Mouse (Mus musculus) CH12.LX (cell line): Measurements from ENCODE around the gene Stmn1. TPM values are rescaled to one million over a fixed set of nuclear protein-coding genes. Genes with fewer than 3 reads are reported as not detected.

Experiments
- DNase-seq: peaks from one replicate; pipeline ENCODE4 v3.0.0-alpha.2; 2013; ENCODE audit errors: extremely low read depth
- H3K27ac ChIP-seq: 2 replicates; pipeline ENCODE4 v1.5.1; 2012; ENCODE audit warnings: low read depth, mild to moderate bottlenecking, control low read depth, moderate library complexity; ENCODE audit not compliant: insufficient read depth
- H3K27me3 ChIP-seq: replicated peaks from 2 replicates; pipeline ENCODE3; 2012; ENCODE audit warnings: inconsistent platforms
- H3K36me3 ChIP-seq, 2 experiments: replicated peaks in 1 of 2; 2 replicates each; pipeline versions ENCODE3 to v1.6.1; 2012; ENCODE audit warnings: inconsistent platforms in 1 of 2, low read length in 1 of 2, mild to moderate bottlenecking in 1 of 2, mixed read lengths in 1 of 2, moderate library complexity in 1 of 2; ENCODE audit not compliant: control insufficient read depth in 1 of 2, insufficient read depth in 1 of 2
- H3K4me1 ChIP-seq, 2 experiments: 2 replicates each; pipeline ENCODE4 v1.6.1; 2012; ENCODE audit warnings: inconsistent platforms in 1 of 2, moderate library complexity in 1 of 2; ENCODE audit not compliant: insufficient read depth in 2 of 2, control insufficient read depth in 1 of 2
- H3K4me2 ChIP-seq: 2 replicates; pipeline ENCODE4 v1.6.1; 2012; ENCODE audit warnings: low read depth, mild to moderate bottlenecking, control low read depth; ENCODE audit not compliant: poor library complexity, insufficient read depth, severe bottlenecking
- H3K4me3 ChIP-seq, 3 experiments: fragments of 150-350 bp in 1 of 3; sonication (generic) in 1 of 3; replicated peaks in 1 of 3; 2 replicates each; pipeline versions ENCODE3 to v1.5.1; 2011 to 2012; ENCODE audit warnings: low read depth in 2 of 3, low read length in 2 of 3, mild to moderate bottlenecking in 2 of 3, moderate library complexity in 2 of 3, control low read depth in 1 of 3, improper control_type of control experiment in 1 of 3, inconsistent platforms in 1 of 3, mixed read lengths in 1 of 3; ENCODE audit not compliant: poor library complexity in 1 of 3
- H3K79me2 ChIP-seq: replicated peaks from 2 replicates; pipeline ENCODE4 v1.6.1; 2012; ENCODE audit warnings: mild to moderate bottlenecking, moderate library complexity; ENCODE audit not compliant: control insufficient read depth, poor library complexity, insufficient read depth, severe bottlenecking; ENCODE audit errors: extremely low read depth
- H3K9ac ChIP-seq: 2 replicates; pipeline ENCODE4 v1.6.1; 2012; ENCODE audit warnings: low read depth, mild to moderate bottlenecking, control low read depth, moderate library complexity; ENCODE audit not compliant: insufficient read depth
- H3K9me3 ChIP-seq: replicated peaks from 2 replicates; pipeline ENCODE3; 2012; ENCODE audit warnings: low read length, inconsistent platforms, mixed read lengths
- CTCF ChIP-seq, 2 experiments: IDR thresholded peaks in 1 of 2; conservative IDR thresholded peaks in 1 of 2; 2 replicates each; pipeline ENCODE4 v1.5.1; 2011 to 2012; ENCODE audit warnings: low read depth in 2 of 2, low read length in 2 of 2, improper control_type of control experiment in 1 of 2, inconsistent platforms in 1 of 2, mild to moderate bottlenecking in 1 of 2, moderate library complexity in 1 of 2
- E2F4 ChIP-seq: IDR thresholded peaks from 2 replicates; pipeline ENCODE4 v1.6.1; 2011; ENCODE audit warnings: low read depth, low read length, improper control_type of control experiment; ENCODE audit not compliant: insufficient replicate concordance
- ETS1 ChIP-seq: conservative IDR thresholded peaks from 2 replicates; pipeline ENCODE4 v1.6.1; 2012; ENCODE audit warnings: low read depth, mild to moderate bottlenecking, inconsistent platforms, low read length, improper control_type of control experiment, moderate library complexity
- GABPA ChIP-seq: IDR thresholded peaks from 2 replicates; pipeline ENCODE4 v1.6.1; 2012; ENCODE audit warnings: low read depth, low read length, improper control_type of control experiment, inconsistent platforms; ENCODE audit not compliant: insufficient replicate concordance
- KAT2A ChIP-seq: IDR thresholded peaks from 2 replicates; pipeline ENCODE4 v1.6.1; 2012; ENCODE audit warnings: low read length, improper control_type of control experiment, inconsistent platforms; ENCODE audit not compliant: insufficient replicate concordance
- NELFE ChIP-seq: IDR thresholded peaks from 2 replicates; pipeline ENCODE4 v1.6.1; 2011; ENCODE audit warnings: low read depth, low read length, improper control_type of control experiment
- NRF1 ChIP-seq: IDR thresholded peaks from 2 replicates; pipeline ENCODE4 v1.6.1; 2014; ENCODE audit warnings: low read depth, mild to moderate bottlenecking, inconsistent platforms, low read length, improper control_type of control experiment, moderate library complexity
- PAX5 ChIP-seq: IDR thresholded peaks from 2 replicates; pipeline ENCODE4 v1.6.1; 2012; ENCODE audit warnings: low read length, inconsistent platforms, mixed read lengths
- POLR2A ChIP-seq: IDR thresholded peaks from 2 replicates; pipeline ENCODE4 v1.6.1; 2011; ENCODE audit warnings: low read depth, mild to moderate bottlenecking, improper control_type of control experiment, low read length
- POLR2AphosphoS2 ChIP-seq: IDR thresholded peaks from 2 replicates; pipeline ENCODE4 v1.6.1; 2011; ENCODE audit warnings: low read depth, low read length, improper control_type of control experiment
- TBP ChIP-seq: conservative IDR thresholded peaks from 2 replicates; pipeline ENCODE4 v1.6.1; 2011; ENCODE audit warnings: low read depth, low read length, improper control_type of control experiment
- TCF12 ChIP-seq: IDR thresholded peaks from 2 replicates; pipeline ENCODE4 v1.6.1; 2014; ENCODE audit warnings: low read depth, mild to moderate bottlenecking, inconsistent platforms, low read length, improper control_type of control experiment
- UBTF ChIP-seq: IDR thresholded peaks from 2 replicates; pipeline ENCODE4 v1.6.1; 2012; ENCODE audit warnings: low read depth, mild to moderate bottlenecking, inconsistent platforms, low read length, improper control_type of control experiment, moderate library complexity
- ZNF384 ChIP-seq: IDR thresholded peaks from 2 replicates; pipeline ENCODE4 v1.6.1; 2012; ENCODE audit warnings: low read depth, low read length, improper control_type of control experiment, inconsistent platforms
- dilution Hi-C: fragments of 300-500 bp; cut with MboI; formaldehyde crosslinking; loops from 2 replicates; pipeline ENCODE4 v1.14.3; 2020; ENCODE audit warnings: low sequenced_read_pairs; ENCODE audit not compliant: extremely low pct_unique_long_range_greater_than_20kb, extremely low pct_ligation_motif_present
- in situ Hi-C: fragments of 300-500 bp; cut with MboI; formaldehyde crosslinking; loops from 3 replicates; pipeline ENCODE4 v1.14.3; 2019; ENCODE audit warnings: low sequenced_read_pairs, low pct_ligation_motif_present, low pct_unique_long_range_greater_than_20kb, mixed read lengths
- polyA plus RNA-seq: library from polyadenylated mRNA; unstranded; fragments of >175 nt; gene quantifications from 2 replicates; pipeline ENCODE4 v1.2.1, GENCODE M21; 2012; ENCODE audit warnings: low read depth; ENCODE audit not compliant: insufficient read length
- total RNA-seq, 2 experiments: library from RNA; depleted of rRNA; stranded (reverse); fragments of 300-350 nt in 1 of 2; fragments of >200 nt in 1 of 2; gene quantifications; 2 replicates each; pipeline ENCODE4 v1.2.3; 2012 to 2014

Gene Stmn1
- total and polyA plus RNA-seq, 3 experiments = 31.2 to 39.4 (median 34.7) TPM

- in situ Hi-C loops = no loop called here
- Histone ChIP-seq H3K9ac (no peak overlapping the region), H3K9me3 (no peaks in the 10 kb centered on the region), H3K4me1 (peaks cover 0 to 16% of the 10 kb centered on the region in 2 experiments; a peak in 2 of 4 replicates), H3K4me2 (no peak overlapping the region), H3K79me2 (peaks cover 21% of the 10 kb centered on the region; the same call in 1 of the 2 replicates), H3K27ac (no peak overlapping the region), H3K36me3 (peaks cover 21 to 64% of the 10 kb centered on the region in 2 experiments), H3K27me3 (no peaks in the 10 kb centered on the region), H3K4me3 (no peak overlapping the region)
- no peak for DNase-seq
- dilution Hi-C loops = no loop called here
- no peak for TF ChIP-seq UBTF
- TF ChIP-seq PAX5 = no peak
- no peak for TF ChIP-seq E2F4
- no peak for TF ChIP-seq NELFE
- no peak for TF ChIP-seq ETS1
- TF ChIP-seq ZNF384 = no peak
- TF ChIP-seq TCF12 = no peak
- no peak for TF ChIP-seq KAT2A
- TF ChIP-seq GABPA = no peak
- TF ChIP-seq POLR2A = no peak
- no peak for TF ChIP-seq TBP
- no peak for TF ChIP-seq NRF1
- no peak for TF ChIP-seq POLR2AphosphoS2
- TF ChIP-seq CTCF (conservative IDR thresholded peaks at IDR 0.05 in 1 of 2, IDR thresholded peaks at IDR 0.05 in 1 of 2; ENCODE audit: low read depth in 2 of 2, low read length in 2 of 2) = no peak
Measured at GRCm38 (mm10) chr4:134519281-134519680, 51.2 kb downstream of the Stmn1 start.

Other genes with a start within 250 kb of the Stmn1 start
- not detected in 2 replicates for gene Catsper4, start 240.9 kb upstream of the Stmn1 start, total RNA-seq (2012; rRNA removed)
- gene Catsper4, start 240.9 kb upstream of the Stmn1 start, total RNA-seq (2014; rRNA removed) = not detected in 2 replicates
- gene Catsper4, start 240.9 kb upstream of the Stmn1 start, polyA plus RNA-seq = not detected in 2 replicates
- 0.08 and 0.13 TPM in 2 replicates for gene Cnksr1, start 229.9 kb upstream of the Stmn1 start, total RNA-seq (2012; rRNA removed)
- gene Cnksr1, start 229.9 kb upstream of the Stmn1 start, total RNA-seq (2014; rRNA removed) = not detected in 2 replicates
- 0.16 TPM in 1 of 2 replicates, not detected in the other for gene Cnksr1, start 229.9 kb upstream of the Stmn1 start, polyA plus RNA-seq
- gene E130218I03Rik, start 224.7 kb upstream of the Stmn1 start, total RNA-seq (2012; rRNA removed) = 2.9 TPM in 2 replicates
- 0.43 TPM in 1 of 2 replicates, not detected in the other for gene E130218I03Rik, start 224.7 kb upstream of the Stmn1 start, total RNA-seq (2014; rRNA removed)
- 1.6 and 2.5 TPM in 2 replicates for gene E130218I03Rik, start 224.7 kb upstream of the Stmn1 start, polyA plus RNA-seq
- 29.1 and 32.3 TPM in 2 replicates for gene Zfp593, start 222.7 kb upstream of the Stmn1 start, total RNA-seq (2012; rRNA removed)
- gene Zfp593, start 222.7 kb upstream of the Stmn1 start, total RNA-seq (2014; rRNA removed) = 31.2 and 34.7 TPM in 2 replicates
- 27.9 and 28.9 TPM in 2 replicates for gene Zfp593, start 222.7 kb upstream of the Stmn1 start, polyA plus RNA-seq
- gene Gm30191, start 221.4 kb upstream of the Stmn1 start, total RNA-seq (2012; rRNA removed) = not detected in 2 replicates
- not detected in 2 replicates for gene Gm30191, start 221.4 kb upstream of the Stmn1 start, total RNA-seq (2014; rRNA removed)
- gene Gm30191, start 221.4 kb upstream of the Stmn1 start, polyA plus RNA-seq = not detected in 2 replicates
- gene Grrp1, start 214.2 kb upstream of the Stmn1 start, total RNA-seq (2012; rRNA removed) = not detected in 2 replicates
- gene Grrp1, start 214.2 kb upstream of the Stmn1 start, total RNA-seq (2014; rRNA removed) = not detected in 2 replicates
- gene Grrp1, start 214.2 kb upstream of the Stmn1 start, polyA plus RNA-seq = not detected in 2 replicates
- gene Pdik1l, start 180.4 kb upstream of the Stmn1 start, total RNA-seq (2012; rRNA removed) = 14.6 and 16.1 TPM in 2 replicates
- 13.7 and 14.8 TPM in 2 replicates for gene Pdik1l, start 180.4 kb upstream of the Stmn1 start, total RNA-seq (2014; rRNA removed)
- 12.1 and 15.6 TPM in 2 replicates for gene Pdik1l, start 180.4 kb upstream of the Stmn1 start, polyA plus RNA-seq
- 0.25 TPM in 1 of 2 replicates, not detected in the other for gene Trim63, start 153.2 kb upstream of the Stmn1 start, total RNA-seq (2012; rRNA removed)
- gene Trim63, start 153.2 kb upstream of the Stmn1 start, total RNA-seq (2014; rRNA removed) = 0.16 TPM in 1 of 2 replicates, not detected in the other
- gene Trim63, start 153.2 kb upstream of the Stmn1 start, polyA plus RNA-seq = 0.38 and 0.49 TPM in 2 replicates
- gene Slc30a2, start 125.1 kb upstream of the Stmn1 start, total RNA-seq (2012; rRNA removed) = 8.9 and 9.7 TPM in 2 replicates
- 4.5 and 5.1 TPM in 2 replicates for gene Slc30a2, start 125.1 kb upstream of the Stmn1 start, total RNA-seq (2014; rRNA removed)
- gene Slc30a2, start 125.1 kb upstream of the Stmn1 start, polyA plus RNA-seq = 22.4 and 23.6 TPM in 2 replicates
- gene Extl1, start 84.5 kb upstream of the Stmn1 start, total RNA-seq (2012; rRNA removed) = 1.0 and 4.5 TPM in 2 replicates
- 0.36 and 0.54 TPM in 2 replicates for gene Extl1, start 84.5 kb upstream of the Stmn1 start, total RNA-seq (2014; rRNA removed)
- 1.6 TPM in 2 replicates for gene Extl1, start 84.5 kb upstream of the Stmn1 start, polyA plus RNA-seq
- 10.5 and 10.7 TPM in 2 replicates for gene Pafah2, start 72.0 kb upstream of the Stmn1 start, total RNA-seq (2012; rRNA removed)
- 8.9 and 10.6 TPM in 2 replicates for gene Pafah2, start 72.0 kb upstream of the Stmn1 start, total RNA-seq (2014; rRNA removed)
- gene Pafah2, start 72.0 kb upstream of the Stmn1 start, polyA plus RNA-seq = 9.1 and 10.4 TPM in 2 replicates
- gene Paqr7, start 28.4 kb downstream of the Stmn1 start, total RNA-seq (2012; rRNA removed) = 1.3 and 2.7 TPM in 2 replicates
- gene Paqr7, start 28.4 kb downstream of the Stmn1 start, total RNA-seq (2014; rRNA removed) = 0.43 and 0.55 TPM in 2 replicates
- gene Paqr7, start 28.4 kb downstream of the Stmn1 start, polyA plus RNA-seq = 0.74 and 0.89 TPM in 2 replicates
- 11.7 and 14.1 TPM in 2 replicates for gene Aunip, start 42.7 kb downstream of the Stmn1 start, total RNA-seq (2012; rRNA removed)
- 11.5 and 14.4 TPM in 2 replicates for gene Aunip, start 42.7 kb downstream of the Stmn1 start, total RNA-seq (2014; rRNA removed)
- gene Aunip, start 42.7 kb downstream of the Stmn1 start, polyA plus RNA-seq = 14.9 and 17.0 TPM in 2 replicates
- 16.2 and 19.5 TPM in 2 replicates for gene Mtfr1l, start 67.1 kb downstream of the Stmn1 start, total RNA-seq (2012; rRNA removed)
- 27.8 and 34.0 TPM in 2 replicates for gene Mtfr1l, start 67.1 kb downstream of the Stmn1 start, total RNA-seq (2014; rRNA removed)
- 33.2 and 36.5 TPM in 2 replicates for gene Mtfr1l, start 67.1 kb downstream of the Stmn1 start, polyA plus RNA-seq
- 0.38 and 0.64 TPM in 2 replicates for gene Selenon, start 83.8 kb downstream of the Stmn1 start, total RNA-seq (2012; rRNA removed)
- 0.24 and 0.27 TPM in 2 replicates for gene Selenon, start 83.8 kb downstream of the Stmn1 start, total RNA-seq (2014; rRNA removed)
- gene Selenon, start 83.8 kb downstream of the Stmn1 start, polyA plus RNA-seq = 0.65 and 1.0 TPM in 2 replicates
- gene Man1c1, start 236.0 kb downstream of the Stmn1 start, total RNA-seq (2012; rRNA removed) = 0.04 TPM in 2 replicates
- 0.09 and 0.20 TPM in 2 replicates for gene Man1c1, start 236.0 kb downstream of the Stmn1 start, total RNA-seq (2014; rRNA removed)
- gene Man1c1, start 236.0 kb downstream of the Stmn1 start, polyA plus RNA-seq = 0.42 and 0.44 TPM in 2 replicates